Mouse (Mus musculus) heart, postnatal 0 days (tissue): ENCODE measurements around the gene Mapre1. TPM values are rescaled to one million over a fixed set of nuclear protein-coding genes. Genes with fewer than 3 reads are reported as not detected.

Experiments used
- ATAC-seq: fragments of 200-750 bp; cut with Nextera tagmentation; 2 replicates; pipeline ENCODE4 v1.8.0; 2017; ENCODE audit warnings: low read depth, moderate number of reproducible peaks, moderate library complexity; ENCODE audit not compliant: insufficient read depth
- DNase-seq: peaks from one replicate; pipeline ENCODE4 v3.0.0-alpha.2; 2016; ENCODE audit warnings: low spot score
- H3K27ac ChIP-seq: fragments of 300-500 bp; sonication (generic); 2 replicates; pipeline ENCODE4 v1.5.1; 2014; ENCODE audit warnings: low read depth, mild to moderate bottlenecking
- H3K27me3 ChIP-seq: fragments of 300-500 bp; sonication (generic); 2 replicates; pipeline ENCODE4 v1.6.1; 2014; ENCODE audit warnings: low read length, mixed read lengths; ENCODE audit not compliant: control insufficient read depth, insufficient read depth
- H3K36me3 ChIP-seq: fragments of 300-500 bp; sonication (generic); replicated peaks from 2 replicates; pipeline ENCODE4 v1.6.1; 2014; ENCODE audit warnings: low read length, mixed read lengths; ENCODE audit not compliant: control insufficient read depth, insufficient read depth
- H3K4me1 ChIP-seq: fragments of 300-500 bp; sonication (generic); 2 replicates; pipeline ENCODE4 v1.6.1; 2014; ENCODE audit warnings: antibody characterized with exemption; ENCODE audit not compliant: control insufficient read depth, insufficient read depth
- H3K4me2 ChIP-seq: fragments of 300-500 bp; sonication (generic); 2 replicates; pipeline ENCODE4 v1.6.1; 2014; ENCODE audit warnings: low read depth, mild to moderate bottlenecking, low read length, moderate library complexity
- H3K4me3 ChIP-seq: fragments of 300-500 bp; sonication (generic); 2 replicates; pipeline ENCODE4 v1.5.1; 2014; ENCODE audit warnings: low read depth, low read length
- H3K9ac ChIP-seq: fragments of 300-500 bp; sonication (generic); replicated peaks from 2 replicates; pipeline ENCODE4 v1.6.1; 2014; ENCODE audit warnings: low read depth, low read length, mixed read lengths
- H3K9me3 ChIP-seq: fragments of 300-500 bp; sonication (generic); replicated peaks from 2 replicates; pipeline ENCODE4 v1.6.1; 2016; ENCODE audit warnings: low read length; ENCODE audit not compliant: control insufficient read depth
- CTCF ChIP-seq: IDR thresholded peaks from 2 replicates; pipeline ENCODE4 v1.5.1; 2016; ENCODE audit warnings: antibody characterized with exemption, control low read depth, low read depth
- EP300 ChIP-seq: IDR thresholded peaks from 2 replicates; pipeline ENCODE4 v1.6.1; 2016; ENCODE audit warnings: antibody characterized with exemption, low read depth
- WGBS: fragments of 180-500 bp; shearing (Covaris S2); extraction: QIAGEN DNeasy Blood & Tissue Kit; methylation state at CpG from one replicate; pipeline ENCODE4 v1.1.7; 2014; 5-methylcytosine and 5-hydroxymethylcytosine counted together
- polyA plus RNA-seq: library from polyadenylated mRNA; unstranded; fragments of >200 nt; fragmentation: Nextera tagmentation; extraction: Ambion mirVana; gene quantifications from 2 replicates; pipeline ENCODE4 v1.2.1, GENCODE M21; 2015
- total RNA-seq: library from RNA; depleted of rRNA; stranded (reverse); fragments of >200 nt; gene quantifications from 2 replicates; pipeline ENCODE4 v1.2.3, GENCODE M21; 2014; ENCODE audit warnings: low replicate concordance

Gene Mapre1
- total and polyA plus RNA-seq, 2 experiments from 2014 or later = 36.8 to 208 TPM

GRCm38 (mm10) chr2:153724871-153725270, 16.2 kb upstream of the Mapre1 start:
- H3K27ac ChIP-seq = no peak overlapping the region
- H3K9ac ChIP-seq = no peak overlapping the region
- no peaks in the 10 kb centered on the region for H3K36me3 ChIP-seq
- ATAC-seq (no peak), DNase-seq (no peak)
- H3K4me3 ChIP-seq = no peak overlapping the region
- 51% methylated on average over 2 of the region's 2 CpGs for WGBS
- H3K4me2 ChIP-seq = no peak overlapping the region
- H3K9me3 ChIP-seq = no peaks in the 10 kb centered on the region
- H3K4me1 ChIP-seq = no peaks in the 10 kb centered on the region
- no peak for TF ChIP-seq EP300
- TF ChIP-seq CTCF = no peak
- no peaks in the 10 kb centered on the region for H3K27me3 ChIP-seq

DNA sequence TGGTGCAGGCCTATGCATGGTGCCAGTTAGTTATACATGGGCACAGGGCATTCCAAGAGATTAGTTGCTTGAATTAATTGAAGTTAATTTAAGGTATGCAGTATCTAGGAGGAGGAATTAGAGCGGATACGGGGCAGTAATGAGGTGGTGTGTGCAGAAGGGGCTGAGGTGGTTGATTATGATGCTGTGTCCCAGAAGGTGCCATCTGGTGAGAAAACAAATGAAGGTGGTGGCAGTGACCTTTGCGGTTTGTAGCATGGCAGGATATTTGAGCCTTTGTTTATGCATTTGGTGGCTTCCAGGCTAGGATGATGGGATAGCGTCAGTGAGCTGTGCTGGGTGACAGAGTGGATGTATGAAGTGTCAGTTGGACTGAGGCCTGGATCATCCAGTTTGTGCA, 15.8 kb upstream of the Mapre1 start:
- TF ChIP-seq CTCF (no peak), EP300 (no peak)
- H3K4me2 ChIP-seq = no peak overlapping the region
- no peaks in the 10 kb centered on the region for H3K4me1 ChIP-seq
- H3K4me3 ChIP-seq = no peak overlapping the region
- H3K27me3 ChIP-seq = no peaks in the 10 kb centered on the region
- H3K9me3 ChIP-seq = no peaks in the 10 kb centered on the region
- no peaks in the 10 kb centered on the region for H3K36me3 ChIP-seq
- DNase-seq (no peak), ATAC-seq (no peak)
- WGBS = 96% methylated on average over 4 of the region's 4 CpGs
- no peak overlapping the region for H3K9ac ChIP-seq
- H3K27ac ChIP-seq = no peak overlapping the region

DNA sequence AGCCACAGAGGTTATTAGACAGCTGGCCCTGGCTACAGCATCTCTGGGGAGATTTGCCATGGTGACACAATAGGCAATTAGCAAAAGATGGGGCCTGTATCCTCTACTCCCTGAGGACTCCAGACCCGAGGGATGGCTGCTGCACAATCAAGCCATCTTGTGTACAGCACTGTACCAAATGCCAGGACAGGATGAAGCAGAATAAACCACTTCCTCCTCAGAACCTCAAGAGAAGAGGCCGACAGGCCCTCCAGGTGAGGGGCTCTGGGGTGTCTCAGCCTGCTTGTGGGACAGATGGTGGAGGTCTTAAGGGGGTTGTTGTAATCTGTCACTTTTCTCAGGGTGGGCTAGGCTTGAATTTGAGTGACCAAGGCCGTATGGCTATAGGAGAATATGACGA, 7.0 kb upstream of the Mapre1 start:
- no peak overlapping the region for H3K27ac ChIP-seq
- no peak overlapping the region for H3K4me2 ChIP-seq
- no peak for DNase-seq
- H3K9ac ChIP-seq = no peak overlapping the region
- no peaks in the 10 kb centered on the region for H3K27me3 ChIP-seq
- no peaks in the 10 kb centered on the region for H3K9me3 ChIP-seq
- TF ChIP-seq CTCF (no peak), EP300 (no peak)
- no peaks in the 10 kb centered on the region for H3K4me1 ChIP-seq
- WGBS = 68% methylated on average over 4 of the region's 4 CpGs
- ATAC-seq = no peak
- H3K4me3 ChIP-seq = no peak overlapping the region
- no peaks in the 10 kb centered on the region for H3K36me3 ChIP-seq

DNA sequence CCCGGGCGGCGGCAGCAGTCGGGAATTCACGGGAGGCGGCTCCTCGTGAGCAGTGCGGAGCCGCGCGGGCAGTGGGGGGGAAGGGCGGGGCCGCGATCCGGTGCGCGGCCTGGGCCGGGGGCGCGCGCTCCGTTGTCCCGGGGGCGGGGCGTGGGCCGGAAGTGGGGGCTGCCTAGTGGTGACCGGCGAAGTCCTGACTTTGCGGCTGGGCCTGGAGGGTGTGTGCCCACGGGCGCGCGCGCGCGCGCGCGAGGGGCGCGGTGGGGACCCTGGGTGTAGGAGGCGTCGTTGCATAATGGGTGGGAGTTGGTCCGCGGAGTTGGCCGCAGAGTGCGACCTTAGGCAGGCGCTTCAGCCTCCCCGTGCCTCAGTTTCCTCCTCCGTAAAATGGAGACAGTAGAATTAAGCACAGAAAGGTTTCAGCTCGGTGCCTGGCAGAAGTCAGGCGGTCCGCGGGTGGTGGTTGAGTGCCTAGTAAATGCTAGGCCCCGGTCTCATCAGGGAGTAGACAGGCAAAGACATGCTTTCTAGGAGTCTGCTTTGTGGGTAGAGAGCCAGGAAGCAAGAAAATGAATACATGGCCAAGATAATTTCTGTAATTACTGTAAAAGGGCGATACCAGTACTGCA, 477 bp downstream of the Mapre1 start:
- ATAC-seq (peak; percentile 81), DNase-seq (peak; percentile 60)
- peak overlapping the region; percentile 82 for H3K9ac ChIP-seq
- H3K36me3 ChIP-seq = peaks cover 5% of the 10 kb centered on the region; the same call in 1 of the 2 replicates
- no peaks in the 10 kb centered on the region for H3K9me3 ChIP-seq
- peak overlapping the region; percentile 78 for H3K4me3 ChIP-seq
- H3K4me1 ChIP-seq = peaks cover 43% of the 10 kb centered on the region
- H3K27ac ChIP-seq = peak overlapping the region; percentile 92
- WGBS = under 1% methylated on average over 48 of the region's 56 CpGs
- H3K4me2 ChIP-seq = peak overlapping the region; percentile 88
- H3K27me3 ChIP-seq = no peaks in the 10 kb centered on the region
- TF ChIP-seq EP300 (0 out of 2 replicates have a peak, but pooled peaks have one; percentile 23), CTCF (no peak)

GRCm38 (mm10) chr2:153747994-153748393, 6.9 kb downstream of the Mapre1 start:
- ATAC-seq (no peak), DNase-seq (no peak)
- H3K27me3 ChIP-seq = no peaks in the 10 kb centered on the region
- no peak overlapping the region for H3K4me2 ChIP-seq
- peaks cover 40% of the 10 kb centered on the region for H3K4me1 ChIP-seq
- H3K9me3 ChIP-seq = no peaks in the 10 kb centered on the region
- peaks cover 24% of the 10 kb centered on the region for H3K36me3 ChIP-seq
- no peak overlapping the region for H3K9ac ChIP-seq
- H3K27ac ChIP-seq = no peak overlapping the region
- TF ChIP-seq EP300 = no peak
- no peak for TF ChIP-seq CTCF
- H3K4me3 ChIP-seq = no peak overlapping the region

GRCm38 (mm10) chr2:153750363-153750762, 9.3 kb downstream of the Mapre1 start:
- ATAC-seq (no peak), DNase-seq (peak; percentile 20)
- WGBS = 35% methylated on average over 2 of the region's 2 CpGs
- no peak overlapping the region for H3K9ac ChIP-seq
- peaks cover 17% of the 10 kb centered on the region for H3K4me1 ChIP-seq
- no peak overlapping the region for H3K27ac ChIP-seq
- no peak overlapping the region for H3K4me2 ChIP-seq
- H3K4me3 ChIP-seq = no peak overlapping the region
- H3K27me3 ChIP-seq = no peaks in the 10 kb centered on the region
- H3K9me3 ChIP-seq = no peaks in the 10 kb centered on the region
- peaks cover 24% of the 10 kb centered on the region for H3K36me3 ChIP-seq
- TF ChIP-seq CTCF = no peak
- no peak for TF ChIP-seq EP300
